Mouse (Mus musculus) limb, embryonic 10.5 days (tissue): Measurements from ENCODE around the gene Col18a1. TPM values are rescaled to one million over a fixed set of nuclear protein-coding genes. Genes with fewer than 3 reads are reported as not detected.

Experiments
- DNase-seq: peaks from one replicate; pipeline ENCODE4 v3.0.0-alpha.2; 2017; ENCODE audit warnings: low spot score
- H3K27ac ChIP-seq: fragments of 300-500 bp; sonication (generic); 2 replicates; pipeline ENCODE4 v1.5.1; 2016; ENCODE audit warnings: mild to moderate bottlenecking
- H3K27me3 ChIP-seq: fragments of 300-500 bp; sonication (generic); 2 replicates; pipeline ENCODE4 v1.6.1; 2016; ENCODE audit warnings: low read depth, mild to moderate bottlenecking; ENCODE audit not compliant: poor library complexity, severe bottlenecking
- H3K36me3 ChIP-seq: fragments of 300-500 bp; sonication (generic); 2 replicates; pipeline ENCODE4 v1.6.1; 2016; ENCODE audit warnings: mild to moderate bottlenecking, moderate library complexity
- H3K4me1 ChIP-seq: fragments of 300-500 bp; sonication (generic); 2 replicates; pipeline ENCODE4 v1.6.1; 2016
- H3K4me3 ChIP-seq: fragments of 300-500 bp; sonication (generic); 2 replicates; pipeline ENCODE4 v1.5.1; 2016; ENCODE audit warnings: mild to moderate bottlenecking, moderate library complexity
- H3K9me3 ChIP-seq: fragments of 300-500 bp; sonication (generic); replicated peaks from 2 replicates; pipeline ENCODE4 v1.6.1; 2016; ENCODE audit warnings: mild to moderate bottlenecking
- WGBS: fragments of 180-500 bp; shearing (Covaris S2); methylation state at CpG from one replicate; pipeline ENCODE4 v1.1.7; 2016; 5-methylcytosine and 5-hydroxymethylcytosine counted together
- polyA plus RNA-seq: library from polyadenylated mRNA; unstranded; fragments of >200 nt; fragmentation: Nextera tagmentation; extraction: Ambion mirVana; gene quantifications from 2 replicates; pipeline ENCODE4 v1.2.1, GENCODE M21; 2016

Col18a1 gene
- polyA plus RNA-seq, 1 experiment from 2014 or later: 149 TPM

- no peak for DNase-seq
- H3K4me1 ChIP-seq: no peaks in the 10 kb centered on the region
- H3K4me3 ChIP-seq: no peak overlapping the region
- no peaks in the 10 kb centered on the region for H3K27me3 ChIP-seq
- no peak overlapping the region for H3K27ac ChIP-seq
- 87% methylated on average over 5 of the region's 5 CpGs for WGBS
- H3K9me3 ChIP-seq: no peaks in the 10 kb centered on the region
- H3K36me3 ChIP-seq: peaks cover 62% of the 10 kb centered on the region
These were observed 76.3 kb downstream of the Col18a1 start for GRCm38 (mm10) chr10:77090063-77090462.

- Histone ChIP-seq H3K4me3 (no peak overlapping the region), H3K27ac (no peak overlapping the region), H3K9me3 (no peaks in the 10 kb centered on the region), H3K4me1 (no peaks in the 10 kb centered on the region), H3K27me3 (no peaks in the 10 kb centered on the region), H3K36me3 (peaks cover 63% of the 10 kb centered on the region)
- 70% methylated on average over 8 of the region's 8 CpGs for WGBS
- DNase-seq: no peak
These were observed 77.0 kb downstream of the Col18a1 start for GRCm38 (mm10) chr10:77089336-77089735.

DNA sequence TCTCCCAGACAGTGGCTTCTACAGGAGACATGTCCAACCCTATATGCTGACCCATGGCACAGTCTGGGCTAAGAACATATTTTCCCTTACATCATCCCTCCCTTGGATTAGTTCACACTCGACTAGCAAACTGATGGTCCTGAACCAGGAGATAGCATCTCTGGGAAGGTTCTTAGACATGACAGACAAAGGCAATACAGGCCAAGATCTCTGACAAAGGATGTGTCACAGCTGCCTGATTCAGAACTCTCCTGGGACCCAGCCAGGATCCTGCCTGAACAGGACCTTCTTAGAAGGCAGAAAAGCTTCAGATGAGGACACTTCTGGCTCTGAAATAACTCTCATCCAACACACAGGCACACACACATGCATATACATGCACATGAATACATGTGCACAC lies 81.8 kb downstream of the Col18a1 start:
- H3K4me1 ChIP-seq: no peaks in the 10 kb centered on the region
- no peaks in the 10 kb centered on the region for H3K9me3 ChIP-seq
- no peak overlapping the region for H3K4me3 ChIP-seq
- H3K27ac ChIP-seq: no peak overlapping the region
- DNase-seq: no peak
- 71% methylated on average over 1 of the region's 1 CpGs for whole genome bisulfite sequencing
- peaks cover 62% of the 10 kb centered on the region for H3K36me3 ChIP-seq
- H3K27me3 ChIP-seq: no peaks in the 10 kb centered on the region

GRCm38 (mm10) chr10:77082921-77083320 lies 83.4 kb downstream of the Col18a1 start:
- H3K4me3 ChIP-seq: no peak overlapping the region
- H3K36me3 ChIP-seq: peaks cover 70% of the 10 kb centered on the region
- no peaks in the 10 kb centered on the region for H3K9me3 ChIP-seq
- WGBS: 76% methylated on average over 5 of the region's 5 CpGs
- no peak overlapping the region for H3K27ac ChIP-seq
- no peak for DNase-seq
- H3K4me1 ChIP-seq: no peaks in the 10 kb centered on the region
- H3K27me3 ChIP-seq: no peaks in the 10 kb centered on the region

- Histone ChIP-seq H3K9me3 (no peaks in the 10 kb centered on the region), H3K4me1 (no peaks in the 10 kb centered on the region), H3K4me3 (no peak overlapping the region), H3K36me3 (peaks cover 70% of the 10 kb centered on the region), H3K27me3 (no peaks in the 10 kb centered on the region), H3K27ac (no peak overlapping the region)
- WGBS: 33% methylated on average over 3 of the region's 3 CpGs
- DNase-seq: peak; percentile 85
These were observed 83.9 kb downstream of the Col18a1 start for GRCm38 (mm10) chr10:77082453-77082852.

- WGBS: 88% methylated on average over 8 of the region's 8 CpGs
- Histone ChIP-seq H3K27ac (no peak overlapping the region), H3K4me1 (no peaks in the 10 kb centered on the region), H3K27me3 (no peaks in the 10 kb centered on the region), H3K4me3 (no peak overlapping the region), H3K9me3 (no peaks in the 10 kb centered on the region), H3K36me3 (peaks cover 66% of the 10 kb centered on the region)
- no peak for DNase-seq
These were observed 87.4 kb downstream of the Col18a1 start for GRCm38 (mm10) chr10:77078961-77079360.

DNA sequence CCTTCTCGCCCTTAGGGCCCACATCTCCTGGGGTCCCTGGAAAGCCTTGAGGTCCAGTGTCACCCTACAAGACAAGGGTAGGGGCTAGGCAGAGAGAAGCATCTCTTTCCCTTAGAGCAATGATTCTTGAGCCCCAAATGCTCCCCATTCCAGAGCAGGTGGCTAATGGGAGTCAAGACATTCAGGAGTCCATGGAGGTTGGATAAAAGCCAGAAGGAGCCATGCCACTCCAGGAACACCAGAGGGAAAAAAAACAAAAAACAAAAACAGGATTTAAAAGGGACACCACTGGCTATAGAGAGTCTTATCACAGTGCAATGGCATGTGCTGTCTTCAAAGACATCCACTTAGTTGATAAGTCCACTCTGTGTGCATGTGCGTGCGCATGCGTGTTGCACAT lies 87.9 kb downstream of the Col18a1 start:
- no peak for DNase-seq
- H3K27me3 ChIP-seq: no peaks in the 10 kb centered on the region
- H3K9me3 ChIP-seq: no peaks in the 10 kb centered on the region
- WGBS: 95% methylated on average over 4 of the region's 4 CpGs
- peaks cover 69% of the 10 kb centered on the region for H3K36me3 ChIP-seq
- no peak overlapping the region for H3K4me3 ChIP-seq
- no peaks in the 10 kb centered on the region for H3K4me1 ChIP-seq
- no peak overlapping the region for H3K27ac ChIP-seq

- Histone ChIP-seq H3K9me3 (no peaks in the 10 kb centered on the region), H3K4me3 (no peak overlapping the region), H3K4me1 (no peaks in the 10 kb centered on the region), H3K27ac (no peak overlapping the region), H3K27me3 (no peaks in the 10 kb centered on the region), H3K36me3 (peaks cover 85% of the 10 kb centered on the region)
- WGBS: 93% methylated on average over 4 of the region's 4 CpGs
- DNase-seq: no peak
These were observed 91.9 kb downstream of the Col18a1 start for GRCm38 (mm10) chr10:77074276-77074974.

DNA sequence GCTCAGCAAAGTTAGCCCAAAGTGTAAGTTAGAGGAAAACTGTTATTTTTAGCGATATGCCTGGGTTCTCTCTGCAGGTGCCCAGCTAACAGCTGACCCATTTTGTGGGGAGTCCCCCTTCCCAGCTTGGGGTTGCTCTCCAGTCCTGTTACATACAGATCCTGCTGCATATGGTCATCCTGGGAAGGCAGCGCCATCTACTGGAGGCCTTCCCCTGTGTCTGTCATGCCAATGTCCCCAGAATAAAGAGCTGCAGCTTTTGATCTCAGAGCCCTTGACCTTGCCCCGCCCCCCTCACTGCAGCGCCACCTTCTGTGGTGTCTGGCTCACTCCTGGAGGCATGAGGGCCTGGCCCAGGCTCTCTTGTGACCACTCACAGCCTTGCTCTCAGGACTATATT lies 96.3 kb downstream of the Col18a1 start:
- peak; percentile 71 for DNase-seq
- WGBS: 54% methylated on average over 4 of the region's 4 CpGs
- H3K4me1 ChIP-seq: no peaks in the 10 kb centered on the region
- peaks cover 78% of the 10 kb centered on the region for H3K36me3 ChIP-seq
- H3K27ac ChIP-seq: no peak overlapping the region
- H3K9me3 ChIP-seq: no peaks in the 10 kb centered on the region
- H3K27me3 ChIP-seq: no peaks in the 10 kb centered on the region
- H3K4me3 ChIP-seq: no peak overlapping the region

GRCm38 (mm10) chr10:77068469-77068868 lies 97.9 kb downstream of the Col18a1 start:
- Histone ChIP-seq H3K4me1 (no peaks in the 10 kb centered on the region), H3K9me3 (no peaks in the 10 kb centered on the region), H3K4me3 (no peak overlapping the region), H3K27me3 (no peaks in the 10 kb centered on the region), H3K27ac (no peak overlapping the region), H3K36me3 (peaks cover 81% of the 10 kb centered on the region)
- no peak for DNase-seq
- 91% methylated on average over 7 of the region's 7 CpGs for WGBS

- Histone ChIP-seq H3K27me3 (no peaks in the 10 kb centered on the region), H3K4me3 (no peak overlapping the region), H3K9me3 (no peaks in the 10 kb centered on the region), H3K36me3 (peaks cover 56% of the 10 kb centered on the region), H3K4me1 (no peaks in the 10 kb centered on the region), H3K27ac (no peak overlapping the region)
- no peak for DNase-seq
These were observed 101.7 kb downstream of the Col18a1 start for GRCm38 (mm10) chr10:77064659-77065058.

DNA sequence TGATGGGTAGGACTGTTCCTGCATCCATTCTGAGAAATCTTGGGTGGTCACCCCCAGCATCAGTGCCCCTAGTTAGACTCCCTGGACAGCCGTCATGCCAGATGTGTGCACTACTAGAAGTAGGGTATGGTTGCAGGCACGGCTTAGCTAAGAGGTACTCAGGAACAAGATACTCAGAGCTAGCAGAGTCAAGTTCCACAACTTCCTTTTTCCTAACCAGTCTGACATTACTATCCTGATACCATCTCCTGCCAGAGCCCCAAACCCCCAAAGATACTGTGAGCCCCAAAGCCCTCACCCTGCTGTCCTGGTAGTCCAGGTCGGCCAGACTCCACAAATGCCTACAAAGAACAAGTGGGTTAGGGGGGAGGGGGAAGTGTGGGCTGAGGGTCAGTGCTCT lies 102.1 kb downstream of the Col18a1 start:
- Histone ChIP-seq H3K27ac (no peak overlapping the region), H3K27me3 (no peaks in the 10 kb centered on the region), H3K36me3 (peaks cover 51% of the 10 kb centered on the region), H3K4me1 (no peaks in the 10 kb centered on the region), H3K9me3 (no peaks in the 10 kb centered on the region), H3K4me3 (no peak overlapping the region)
- WGBS: 90% methylated on average over 3 of the region's 3 CpGs
- no peak for DNase-seq

DNA sequence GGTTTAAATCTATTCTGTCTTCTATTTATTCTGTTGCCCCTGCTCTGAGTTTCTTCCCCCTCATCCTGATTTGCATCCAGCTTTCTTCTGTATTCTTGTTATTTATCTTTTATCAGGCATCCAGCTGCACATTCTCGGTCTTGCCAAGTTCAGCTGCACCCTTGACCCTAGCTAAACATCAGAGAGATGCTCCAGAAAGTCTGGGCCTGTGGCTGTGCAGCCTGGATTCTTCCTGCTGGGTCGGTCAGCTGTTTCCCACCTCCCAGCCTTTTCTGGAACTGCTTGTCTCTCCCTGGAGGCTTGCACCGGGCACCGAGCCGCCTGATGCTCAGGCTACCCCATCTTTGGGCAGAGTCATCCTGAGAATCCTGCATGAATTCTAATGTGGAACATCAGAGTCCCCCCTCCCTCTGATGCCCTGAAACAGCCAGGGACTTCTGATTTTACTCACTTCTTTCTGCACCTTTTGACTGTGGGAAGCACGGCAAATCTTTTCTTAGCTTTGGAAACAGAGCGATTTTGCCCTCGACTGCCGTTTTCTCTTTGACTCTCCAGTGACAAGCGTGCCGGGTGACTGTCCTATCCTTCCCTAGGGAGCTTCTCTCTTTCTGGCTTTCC lies 103.8 kb downstream of the Col18a1 start:
- Histone ChIP-seq H3K27ac (no peak overlapping the region), H3K4me1 (no peaks in the 10 kb centered on the region), H3K9me3 (no peaks in the 10 kb centered on the region), H3K4me3 (no peak overlapping the region), H3K27me3 (no peaks in the 10 kb centered on the region), H3K36me3 (peaks cover 40% of the 10 kb centered on the region)
- 92% methylated on average over 11 of the region's 11 CpGs for WGBS
- no peak for DNase-seq

- Histone ChIP-seq H3K9me3 (no peaks in the 10 kb centered on the region), H3K36me3 (peaks cover 29% of the 10 kb centered on the region)
- WGBS: 84% methylated on average over 3 of the region's 3 CpGs
These were observed 104.9 kb downstream of the Col18a1 start for GRCm38 (mm10) chr10:77061426-77061825.

More at GRCm38 (mm10) chr10:77061426-77061825, 104.9 kb downstream of the Col18a1 start:
- no peak overlapping the region for H3K27ac ChIP-seq
- no peaks in the 10 kb centered on the region for H3K27me3 ChIP-seq
- no peak for DNase-seq
- no peaks in the 10 kb centered on the region for H3K4me1 ChIP-seq
- H3K4me3 ChIP-seq: no peak overlapping the region
